Mouse (Mus musculus): ENCODE measurements around the gene Stk17b. TPM values are rescaled to one million over a fixed set of nuclear protein-coding genes. Genes with fewer than 3 reads are reported as not detected.
"Not testable (repeated sequence)": the region's sequence is repeated elsewhere in the genome, so short reads cannot be mapped to it uniquely, and the experiment has no call there.

The Stk17b gene
- polyA plus RNA-seq, 1 experiment from 2014 or later, result 17.1 TPM

DNA sequence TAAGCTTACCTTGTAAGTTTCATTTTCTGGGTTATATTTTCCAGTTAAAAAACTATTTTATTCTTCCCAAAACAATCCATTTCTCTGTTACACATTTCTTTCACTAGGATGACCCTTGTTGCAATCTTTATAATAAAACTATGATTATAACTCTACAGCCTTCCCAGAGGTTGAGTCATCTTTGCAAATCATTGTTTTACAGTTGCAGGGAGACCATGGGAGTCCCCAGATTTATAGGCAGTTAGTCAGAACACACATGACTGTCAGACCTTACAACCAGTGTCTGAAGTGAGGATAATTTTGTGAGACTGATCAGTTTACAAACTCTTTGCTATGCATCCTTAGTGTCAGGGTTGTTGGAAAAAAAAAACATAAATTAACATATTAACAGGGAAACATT lies 63.7 kb downstream of the Stk17b start:
- Histone ChIP-seq H3K27ac (ENCODE audit: low read depth, low read length) (no peak overlapping the region), H3K36me3 (ENCODE audit: control insufficient read depth, insufficient read depth) (no peaks in the 10 kb centered on the region), H3K4me3 (ENCODE audit: low read depth, low read length) (no peak overlapping the region), H3K9me3 (ENCODE audit: control insufficient read depth) (no peaks in the 10 kb centered on the region), H3K27me3 (replicated peaks; ENCODE audit: control insufficient read depth, insufficient read depth, low read length) (no peaks in the 10 kb centered on the region), H3K9ac (ENCODE audit: low read depth, low read length) (no peak overlapping the region), H3K4me1 (replicated peaks; ENCODE audit: control insufficient read depth, insufficient read depth, low read length) (0 out of 2 replicates have a peak, but pooled peaks cover 3% of the 10 kb centered on the region), H3K4me2 (replicated peaks; ENCODE audit: low read depth) (no peak overlapping the region)
- peak; percentile 68 for ATAC-seq
- TF ChIP-seq CTCF (IDR thresholded peaks at IDR 0.05; ENCODE audit: low read depth), result no peak

- Histone ChIP-seq H3K36me3 (ENCODE audit: control insufficient read depth, insufficient read depth) (no peaks in the 10 kb centered on the region), H3K9me3 (ENCODE audit: control insufficient read depth) (no peaks in the 10 kb centered on the region), H3K27me3 (replicated peaks; ENCODE audit: control insufficient read depth, insufficient read depth, low read length) (no peaks in the 10 kb centered on the region), H3K4me2 (replicated peaks; ENCODE audit: low read depth) (no peak overlapping the region), H3K4me1 (replicated peaks; ENCODE audit: control insufficient read depth, insufficient read depth, low read length) (0 out of 2 replicates have a peak, but pooled peaks cover 4% of the 10 kb centered on the region), H3K27ac (ENCODE audit: low read depth, low read length) (no peak overlapping the region), H3K4me3 (ENCODE audit: low read depth, low read length) (no peak overlapping the region), H3K9ac (ENCODE audit: low read depth, low read length) (no peak overlapping the region)
- 39% methylated on average over 5 of the region's 5 CpGs for WGBS
- no peak for TF ChIP-seq CTCF (IDR thresholded peaks at IDR 0.05; ENCODE audit: low read depth)
- ATAC-seq, result peak; percentile 64
Observed at GRCm38 (mm10) chr1:53720601-53721351, 64.2 kb downstream of the Stk17b start.

DNA sequence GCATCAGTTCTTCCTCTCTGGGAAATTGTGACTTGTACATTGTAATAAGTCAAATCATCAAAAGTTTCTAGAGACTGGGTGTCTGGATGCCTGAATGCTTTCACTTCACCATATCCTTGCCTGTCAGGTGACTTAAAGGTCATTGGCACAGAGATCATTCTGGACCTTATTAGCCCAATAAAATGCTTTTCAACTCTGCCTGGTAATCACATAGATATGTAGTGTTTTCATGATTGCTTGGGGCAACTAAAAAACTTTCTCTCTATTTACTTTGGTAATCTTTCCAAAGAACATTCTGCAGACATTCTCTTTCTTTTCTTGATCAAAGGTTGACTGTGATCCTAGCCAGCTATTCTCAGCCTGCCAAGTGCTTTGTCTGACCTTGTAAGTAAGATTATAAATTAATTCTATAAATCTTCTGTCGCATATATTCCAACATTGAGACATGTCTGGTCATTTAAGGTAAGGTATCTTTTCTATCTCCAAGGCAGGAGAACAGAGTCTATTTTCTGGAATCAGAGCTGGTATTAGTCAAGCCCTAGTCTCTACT lies 69.0 kb downstream of the Stk17b start:
- no peak overlapping the region for H3K27ac ChIP-seq (ENCODE audit: low read depth, low read length)
- ATAC-seq, result peak; percentile 97
- 36% methylated on average over 1 of the region's 1 CpGs for WGBS

DNA sequence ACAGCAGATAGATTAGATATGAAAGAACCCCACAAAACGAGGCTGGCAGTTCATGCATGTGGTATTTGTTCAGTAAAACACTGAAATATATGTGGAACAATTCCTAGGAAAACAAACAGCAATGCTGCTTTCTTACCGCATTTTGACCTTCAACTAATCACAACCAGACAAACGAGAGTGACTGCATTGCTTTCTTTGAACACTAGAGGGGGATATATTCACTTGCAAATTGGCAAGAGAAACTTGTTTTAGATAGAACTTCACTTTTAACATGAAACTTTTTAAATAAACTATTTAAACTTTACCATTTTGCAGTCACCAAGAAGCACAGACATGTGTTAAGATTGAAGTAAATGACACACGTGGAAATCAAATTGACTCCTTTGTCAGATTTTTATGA lies 69.6 kb downstream of the Stk17b start:
- Histone ChIP-seq H3K27ac (ENCODE audit: low read depth, low read length) (no peak overlapping the region), H3K4me3 (ENCODE audit: low read depth, low read length) (no peak overlapping the region), H3K9ac (ENCODE audit: low read depth, low read length) (no peak overlapping the region), H3K4me2 (replicated peaks; ENCODE audit: low read depth) (no peak overlapping the region), H3K9me3 (ENCODE audit: control insufficient read depth) (no peaks in the 10 kb centered on the region), H3K4me1 (replicated peaks; ENCODE audit: control insufficient read depth, insufficient read depth, low read length) (0 out of 2 replicates have a peak, but pooled peaks cover 4% of the 10 kb centered on the region), H3K36me3 (ENCODE audit: control insufficient read depth, insufficient read depth) (no peaks in the 10 kb centered on the region), H3K27me3 (replicated peaks; ENCODE audit: control insufficient read depth, insufficient read depth, low read length) (no peaks in the 10 kb centered on the region)
- TF ChIP-seq CTCF (IDR thresholded peaks at IDR 0.05; ENCODE audit: low read depth), result peak; percentile 83
- ATAC-seq, result 0 out of 2 replicates have a peak, but pooled peaks have one; percentile 42
- WGBS, result 4% methylated on average over 4 of the region's 4 CpGs

More for the DNA sequence above, 69.0 kb downstream of the Stk17b start:
- H3K4me3 ChIP-seq (ENCODE audit: low read depth, low read length), result no peak overlapping the region
- H3K27me3 ChIP-seq (replicated peaks; ENCODE audit: control insufficient read depth, insufficient read depth, low read length), result no peaks in the 10 kb centered on the region
- no peak overlapping the region for H3K4me2 ChIP-seq (replicated peaks; ENCODE audit: low read depth)
- H3K36me3 ChIP-seq (ENCODE audit: control insufficient read depth, insufficient read depth), result no peaks in the 10 kb centered on the region
- no peaks in the 10 kb centered on the region for H3K9me3 ChIP-seq (ENCODE audit: control insufficient read depth)
- H3K4me1 ChIP-seq (replicated peaks; ENCODE audit: control insufficient read depth, insufficient read depth, low read length), result 0 out of 2 replicates have a peak, but pooled peaks cover 4% of the 10 kb centered on the region
- no peak for TF ChIP-seq CTCF (IDR thresholded peaks at IDR 0.05; ENCODE audit: low read depth)
- H3K9ac ChIP-seq (ENCODE audit: low read depth, low read length), result no peak overlapping the region

- not testable (repeated sequence) for H3K9ac ChIP-seq (ENCODE audit: low read depth, low read length); H3K36me3 ChIP-seq (ENCODE audit: control insufficient read depth, insufficient read depth); H3K4me2 ChIP-seq (replicated peaks; ENCODE audit: low read depth); H3K27me3 ChIP-seq (replicated peaks; ENCODE audit: control insufficient read depth, insufficient read depth, low read length); H3K9me3 ChIP-seq (ENCODE audit: control insufficient read depth); H3K4me3 ChIP-seq (ENCODE audit: low read depth, low read length); H3K4me1 ChIP-seq (replicated peaks; ENCODE audit: control insufficient read depth, insufficient read depth, low read length); H3K27ac ChIP-seq (ENCODE audit: low read depth, low read length); ATAC-seq
- 66% methylated on average over 2 of the region's 3 CpGs for WGBS
Observed at GRCm38 (mm10) chr1:53713383-53713782, 71.6 kb downstream of the Stk17b start.

GRCm38 (mm10) chr1:53711069-53711468 lies 74.0 kb downstream of the Stk17b start:
- H3K4me3 ChIP-seq (ENCODE audit: low read depth, low read length), result no peak overlapping the region
- H3K4me1 ChIP-seq (replicated peaks; ENCODE audit: control insufficient read depth, insufficient read depth, low read length), result peaks cover 5% of the 10 kb centered on the region; the same call in 1 of the 2 replicates
- no peak overlapping the region for H3K27ac ChIP-seq (ENCODE audit: low read depth, low read length)
- no peak overlapping the region for H3K9ac ChIP-seq (ENCODE audit: low read depth, low read length)
- H3K27me3 ChIP-seq (replicated peaks; ENCODE audit: control insufficient read depth, insufficient read depth, low read length), result no peaks in the 10 kb centered on the region
- no peaks in the 10 kb centered on the region for H3K9me3 ChIP-seq (ENCODE audit: control insufficient read depth)
- WGBS, result 94% methylated on average over 9 of the region's 9 CpGs
- no peak overlapping the region for H3K4me2 ChIP-seq (replicated peaks; ENCODE audit: low read depth)
- no peaks in the 10 kb centered on the region for H3K36me3 ChIP-seq (ENCODE audit: control insufficient read depth, insufficient read depth)
- no peak for ATAC-seq
- TF ChIP-seq CTCF (IDR thresholded peaks at IDR 0.05; ENCODE audit: low read depth), result no peak

DNA sequence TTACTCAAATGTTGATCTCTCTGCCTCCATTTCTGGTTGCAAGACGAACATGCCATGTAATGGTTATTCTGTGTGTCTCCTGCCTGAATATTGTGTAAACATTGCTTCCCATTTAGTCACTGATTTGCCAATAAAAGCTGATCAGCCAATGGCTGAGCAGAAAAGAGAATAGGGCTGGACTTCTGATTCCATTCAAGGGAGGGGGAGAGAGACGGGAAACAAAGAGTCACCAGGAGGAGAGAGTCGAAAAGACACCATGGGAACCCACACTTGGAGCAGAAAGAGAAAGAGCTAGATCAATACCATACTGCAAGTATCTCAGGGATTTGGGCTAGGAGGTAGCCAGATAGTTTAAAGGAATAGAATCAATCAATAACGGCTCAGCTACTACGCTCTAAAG lies 75.4 kb downstream of the Stk17b start:
- H3K27me3 ChIP-seq (replicated peaks; ENCODE audit: control insufficient read depth, insufficient read depth, low read length); H3K36me3 ChIP-seq (ENCODE audit: control insufficient read depth, insufficient read depth); H3K4me3 ChIP-seq (ENCODE audit: low read depth, low read length); H3K27ac ChIP-seq (ENCODE audit: low read depth, low read length); H3K4me1 ChIP-seq (replicated peaks; ENCODE audit: control insufficient read depth, insufficient read depth, low read length); H3K9ac ChIP-seq (ENCODE audit: low read depth, low read length); ATAC-seq; H3K4me2 ChIP-seq (replicated peaks; ENCODE audit: low read depth); H3K9me3 ChIP-seq (ENCODE audit: control insufficient read depth): not testable (repeated sequence)
- 72% methylated on average over 5 of the region's 5 CpGs for WGBS
